9 mouse cellular contexts compared by ENCODE assay signal in the genomic region with DNA sequence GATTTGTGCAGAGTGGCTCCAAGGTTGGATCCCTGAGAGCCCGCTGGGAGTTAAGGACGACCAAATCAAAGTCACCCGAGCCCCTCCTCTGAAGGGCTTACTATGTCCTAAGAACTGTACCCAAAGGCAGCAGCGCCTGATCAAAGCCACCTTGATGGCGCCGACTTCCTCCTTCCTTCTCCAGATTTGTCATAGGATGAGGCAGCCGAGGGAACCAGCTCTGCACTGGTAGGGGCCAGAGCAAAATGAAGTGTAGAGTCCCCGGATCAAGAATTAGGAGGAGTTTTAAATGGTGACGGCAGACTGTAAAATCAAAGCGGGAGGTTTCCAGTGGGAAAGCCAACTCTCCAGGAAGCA. TPM values are rescaled to one million over a fixed set of nuclear protein-coding genes. Genes with fewer than 3 reads are reported as not detected.
A peak's percentile ranks its signal among the peaks of the same experiment; 100 is the strongest.
DNase-seq lines count a peak whose midpoint lies in the region; ATAC-seq lines count a peak whose summit lies in the region.
"Had no signal": no experiment of that assay in that cellular context is flagged by ENCODE, and none has a peak within 500 bp of the region (broad histone marks: within the 10 kb centered on the region; RNA-seq: fewer than 3 reads in every experiment).

No protein-coding gene starts in this region.

- WGBS in kidney, embryonic 15.5 days = 7% methylated on average over 10 of the region's 10 CpGs
- 13% methylated on average over 10 of the region's 10 CpGs for WGBS in embryonic facial prominence, embryonic 12.5 days
- 10% methylated on average over 10 of the region's 10 CpGs for WGBS in hindbrain, embryonic 13.5 days
- WGBS in midbrain, embryonic 14.5 days = 4% methylated on average over 10 of the region's 10 CpGs

- no peak for DNase-seq in kidney, postnatal 4 days
- DNase-seq in midbrain, embryonic 14.5 days = no peak
- DNase-seq in thymus, postnatal 14 days = no peak
- DNase-seq in natural killer cell, adult 2 months (ENCODE audit: low spot score in 2 of 2) = no peak
- DNase-seq in ovary, postnatal 14 days (ENCODE audit: low spot score) = no peak
- DNase-seq: lung, postnatal 36 days had no signal

- peaks cover 30% of the 10 kb centered on the region for H3K4me1 ChIP-seq in kidney, embryonic 15.5 days
- peaks cover 17% of the 10 kb centered on the region; the same call in 1 of the 2 replicates for H3K4me1 ChIP-seq in embryonic facial prominence, embryonic 12.5 days
- H3K4me1 ChIP-seq in hindbrain, embryonic 13.5 days (replicated peaks) = peaks cover 29% of the 10 kb centered on the region
- H3K4me1 ChIP-seq in midbrain, embryonic 14.5 days (ENCODE audit: control insufficient read depth, insufficient read depth, low read length) = peaks cover 18% of the 10 kb centered on the region

- H3K4me2 ChIP-seq in kidney, embryonic 15.5 days = peak overlapping the region; percentile 57
- H3K4me2 ChIP-seq in embryonic facial prominence, embryonic 12.5 days (replicated peaks) = peak overlapping the region; percentile 43
- H3K4me2 ChIP-seq in hindbrain, embryonic 13.5 days = peak overlapping the region; percentile 45
- peak overlapping the region; percentile 42 for H3K4me2 ChIP-seq in midbrain, embryonic 14.5 days (ENCODE audit: low read length)

- H3K27me3 ChIP-seq in kidney, embryonic 15.5 days = no peaks in the 10 kb centered on the region
- no peaks in the 10 kb centered on the region for H3K27me3 ChIP-seq in embryonic facial prominence, embryonic 12.5 days
- no peaks in the 10 kb centered on the region for H3K27me3 ChIP-seq in hindbrain, embryonic 13.5 days
- no peaks in the 10 kb centered on the region for H3K27me3 ChIP-seq in midbrain, embryonic 14.5 days (ENCODE audit: control insufficient read depth, insufficient read depth, low read length)

- ATAC-seq in kidney, embryonic 15.5 days (replicated peaks; ENCODE audit: low FRiP score) = no peak; the same call in 1 of the 2 replicates
- peak; percentile 36; the same call in 1 of the 2 replicates for ATAC-seq in embryonic facial prominence, embryonic 12.5 days (ENCODE audit: insufficient number of reproducible peaks, insufficient read depth, low FRiP score, low TSS enrichment)
- ATAC-seq in hindbrain, embryonic 13.5 days (ENCODE audit: low FRiP score) = 0 out of 2 replicates have a peak, but pooled peaks have one; percentile 57
- no peak for ATAC-seq in midbrain, embryonic 14.5 days (ENCODE audit: low FRiP score, low TSS enrichment)

- H3K4me3 ChIP-seq in kidney, embryonic 15.5 days (replicated peaks) = peak overlapping the region; percentile 36
- peak overlapping the region; percentile 21 for H3K4me3 ChIP-seq in embryonic facial prominence, embryonic 12.5 days
- H3K4me3 ChIP-seq in hindbrain, embryonic 13.5 days = no peak overlapping the region
- H3K4me3 ChIP-seq in midbrain, embryonic 14.5 days (replicated peaks; ENCODE audit: low read depth, low read length) = no peak overlapping the region

- H3K9me3 ChIP-seq in kidney, embryonic 15.5 days (replicated peaks) = peaks cover 2% of the 10 kb centered on the region; the same call in 1 of the 2 replicates
- no peaks in the 10 kb centered on the region for H3K9me3 ChIP-seq in embryonic facial prominence, embryonic 12.5 days
- H3K9me3 ChIP-seq in hindbrain, embryonic 13.5 days = 0 out of 2 replicates have a peak, but pooled peaks cover 6% of the 10 kb centered on the region
- no peaks in the 10 kb centered on the region for H3K9me3 ChIP-seq in midbrain, embryonic 14.5 days (ENCODE audit: control insufficient read depth, low read length)

- peak overlapping the region; percentile 14; the same call in 1 of the 2 replicates for H3K9ac ChIP-seq in kidney, embryonic 15.5 days
- H3K9ac ChIP-seq in embryonic facial prominence, embryonic 12.5 days = peak overlapping the region; percentile 19; the same call in 1 of the 2 replicates
- no peak overlapping the region for H3K9ac ChIP-seq in hindbrain, embryonic 13.5 days
- no peak overlapping the region for H3K9ac ChIP-seq in midbrain, embryonic 14.5 days (replicated peaks; ENCODE audit: low read length)

- peak overlapping the region; percentile 80 for H3K27ac ChIP-seq in kidney, embryonic 15.5 days
- H3K27ac ChIP-seq in embryonic facial prominence, embryonic 12.5 days = peak overlapping the region; percentile 50; the same call in 1 of the 2 replicates
- peak overlapping the region; percentile 66 for H3K27ac ChIP-seq in hindbrain, embryonic 13.5 days
- H3K27ac ChIP-seq in midbrain, embryonic 14.5 days (replicated peaks; ENCODE audit: low read depth, low read length) = peak overlapping the region; percentile 53

- H3K36me3 ChIP-seq in kidney, embryonic 15.5 days = no peaks in the 10 kb centered on the region
- no peaks in the 10 kb centered on the region for H3K36me3 ChIP-seq in embryonic facial prominence, embryonic 12.5 days
- H3K36me3 ChIP-seq in hindbrain, embryonic 13.5 days = no peaks in the 10 kb centered on the region
- no peaks in the 10 kb centered on the region for H3K36me3 ChIP-seq in midbrain, embryonic 14.5 days (ENCODE audit: control insufficient read depth, insufficient read depth, low read length)

RNA-seq across cellular contexts. Expression of a gene that starts 10.6 kb away (rescaled TPM):
- polyA plus RNA-seq in kidney, embryonic 15.5 days (2015; fragmentation: Nextera tagmentation; extraction: Ambion mirVana) = 15.0 and 16.2 TPM in 2 replicates
- polyA plus RNA-seq in embryonic facial prominence, embryonic 12.5 days (2016; fragmentation: Nextera tagmentation; extraction: Ambion mirVana) = 9.4 and 9.7 TPM in 2 replicates
- polyA plus RNA-seq in hindbrain, embryonic 13.5 days (2015; fragmentation: Nextera tagmentation; extraction: Ambion mirVana) = 7.9 and 8.0 TPM in 2 replicates
- 5.9 and 9.7 TPM in 2 replicates for polyA plus RNA-seq in midbrain, embryonic 14.5 days (2014; fragmentation: Nextera tagmentation; extraction: Ambion mirVana)

Comparison
In these comparisons a context has a peak if more than half of its experiments do, and no peak if none do; other contexts are left out.
1. ATAC-seq: peak in embryonic facial prominence, embryonic 12.5 days (single experiment) and hindbrain, embryonic 13.5 days (single experiment); none in kidney, embryonic 15.5 days (single experiment) and midbrain, embryonic 14.5 days (single experiment).
2. H3K4me3 ChIP-seq: peak in kidney, embryonic 15.5 days (single experiment) and embryonic facial prominence, embryonic 12.5 days (single experiment); none in hindbrain, embryonic 13.5 days (single experiment) and midbrain, embryonic 14.5 days (single experiment).
3. H3K9ac ChIP-seq: peak in kidney, embryonic 15.5 days (single experiment) and embryonic facial prominence, embryonic 12.5 days (single experiment); none in hindbrain, embryonic 13.5 days (single experiment) and midbrain, embryonic 14.5 days (single experiment).
4. Peak in every context shown above with its lines, with median percentiles within 50 percentile points of each other: H3K27ac ChIP-seq and H3K4me2 ChIP-seq.